Mouse (Mus musculus): ENCODE results near the gene Scn3a. TPM values are rescaled to one million over a fixed set of nuclear protein-coding genes. Genes with fewer than 3 reads are reported as not detected.

The Scn3a gene
- polyA plus RNA-seq, 1 experiment from 2014 or later = 24.8 TPM

DNA sequence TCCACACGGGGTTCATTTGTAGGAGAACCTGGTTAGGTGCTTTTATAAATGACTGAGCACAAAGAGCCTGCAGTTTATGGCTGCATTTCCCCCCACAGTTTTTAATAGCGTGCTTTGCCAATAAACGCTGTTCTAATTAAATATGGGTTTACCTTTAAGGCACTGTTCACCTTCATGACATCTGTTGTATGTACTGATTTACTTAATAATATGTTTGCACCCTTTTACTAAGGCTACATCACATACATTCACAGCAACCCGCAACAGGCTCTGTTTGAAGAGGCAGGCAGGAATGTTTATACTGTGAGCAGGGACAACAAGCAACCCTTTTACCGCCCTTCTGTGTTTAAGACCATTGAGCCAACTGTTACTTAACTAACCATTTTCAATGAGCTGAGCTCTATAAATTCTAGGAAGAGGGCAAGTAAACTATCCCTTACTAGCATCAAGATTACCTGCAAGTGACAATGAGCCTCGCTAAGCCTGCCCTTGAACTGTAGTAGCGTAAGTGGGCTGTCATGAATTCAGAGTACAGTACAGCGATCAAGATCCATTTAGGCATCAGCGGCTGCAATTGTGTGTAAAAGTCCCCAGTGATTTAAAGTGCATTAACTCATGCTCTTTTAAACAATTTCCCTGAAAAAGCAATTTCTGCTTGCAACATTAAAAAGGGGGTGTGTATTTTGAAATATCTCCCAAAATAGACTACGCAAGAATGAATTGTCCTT lies 35.1 kb downstream of the Scn3a start:
- no peaks in the 10 kb centered on the region for H3K4me1 ChIP-seq (ENCODE audit: control insufficient read depth, insufficient read depth, low read length)
- no peak for ATAC-seq (ENCODE audit: low FRiP score)
- no peak overlapping the region for H3K27ac ChIP-seq (ENCODE audit: low read depth, low read length)
- H3K9me3 ChIP-seq (ENCODE audit: control insufficient read depth, low read length) = no peaks in the 10 kb centered on the region
- no peaks in the 10 kb centered on the region for H3K27me3 ChIP-seq (ENCODE audit: control insufficient read depth, insufficient read depth, low read length)
- H3K4me2 ChIP-seq = no peak overlapping the region
- DNase-seq (ENCODE audit: low spot score, missing footprints) = no peak
- H3K36me3 ChIP-seq (ENCODE audit: control insufficient read depth, insufficient read depth, low read length) = no peaks in the 10 kb centered on the region
- no peak overlapping the region for H3K9ac ChIP-seq (ENCODE audit: low read length)
- 90% methylated on average over 10 of the region's 10 CpGs for WGBS
- no peak overlapping the region for H3K4me3 ChIP-seq (ENCODE audit: low read depth, low read length)

DNA sequence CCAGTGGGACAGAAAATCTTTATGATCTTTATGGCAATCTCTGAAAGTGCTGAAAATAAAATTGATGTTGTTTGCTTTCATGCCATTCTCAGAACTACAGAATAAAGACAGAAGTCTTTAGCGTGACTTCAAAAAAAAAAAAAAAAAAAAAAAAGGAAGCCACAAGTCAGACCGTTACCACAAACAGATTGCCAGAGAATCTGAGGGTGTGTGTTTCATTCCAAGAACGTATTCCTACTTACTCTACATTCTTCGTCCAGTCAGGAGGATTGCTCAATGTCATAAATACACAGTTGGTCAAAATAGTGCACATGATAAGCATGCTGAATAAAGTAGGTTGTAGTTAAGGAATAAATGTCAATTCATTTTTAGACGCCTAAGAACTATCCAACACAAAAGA lies 38.3 kb downstream of the Scn3a start:
- Histone ChIP-seq H3K4me2 (no peak overlapping the region), H3K27me3 (ENCODE audit: control insufficient read depth, insufficient read depth, low read length) (no peaks in the 10 kb centered on the region), H3K9ac (ENCODE audit: low read length) (no peak overlapping the region), H3K27ac (ENCODE audit: low read depth, low read length) (no peak overlapping the region), H3K4me1 (ENCODE audit: control insufficient read depth, insufficient read depth, low read length) (no peaks in the 10 kb centered on the region), H3K36me3 (ENCODE audit: control insufficient read depth, insufficient read depth, low read length) (no peaks in the 10 kb centered on the region; the same call in 1 of the 2 replicates), H3K9me3 (ENCODE audit: control insufficient read depth, low read length) (no peaks in the 10 kb centered on the region), H3K4me3 (ENCODE audit: low read depth, low read length) (no peak overlapping the region)
- DNase-seq (ENCODE audit: low spot score, missing footprints) (no peak), ATAC-seq (ENCODE audit: low FRiP score) (no peak)
- WGBS = 73% methylated on average over 5 of the region's 5 CpGs

DNA sequence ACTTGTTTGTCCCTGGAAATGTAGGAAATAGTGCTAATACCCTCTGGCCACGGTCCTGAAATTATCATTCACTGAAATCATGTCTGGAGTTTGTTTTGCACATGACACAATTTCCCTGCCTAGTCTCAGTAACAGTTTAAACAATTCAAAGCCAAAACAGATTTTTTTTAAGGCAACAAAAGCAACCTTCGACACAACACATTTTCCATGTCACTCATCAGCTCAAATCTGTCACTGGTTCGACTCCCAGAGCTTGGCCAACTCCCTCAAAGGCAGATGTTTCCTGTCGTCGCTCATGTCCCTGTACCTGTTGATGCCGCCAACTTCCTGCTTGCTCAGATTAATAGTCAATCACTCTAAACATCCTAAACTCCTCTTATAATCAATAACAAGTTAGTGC lies 50.7 kb downstream of the Scn3a start:
- ATAC-seq (ENCODE audit: low FRiP score) (no peak), DNase-seq (ENCODE audit: low spot score, missing footprints) (no peak)
- WGBS = 86% methylated on average over 6 of the region's 6 CpGs
- H3K9me3 ChIP-seq (ENCODE audit: control insufficient read depth, low read length) = no peaks in the 10 kb centered on the region
- no peaks in the 10 kb centered on the region for H3K4me1 ChIP-seq (ENCODE audit: control insufficient read depth, insufficient read depth, low read length)
- no peak overlapping the region for H3K4me3 ChIP-seq (ENCODE audit: low read depth, low read length)
- H3K36me3 ChIP-seq (ENCODE audit: control insufficient read depth, insufficient read depth, low read length) = no peaks in the 10 kb centered on the region
- H3K27me3 ChIP-seq (ENCODE audit: control insufficient read depth, insufficient read depth, low read length) = no peaks in the 10 kb centered on the region
- no peak overlapping the region for H3K4me2 ChIP-seq
- H3K27ac ChIP-seq (ENCODE audit: low read depth, low read length) = no peak overlapping the region
- H3K9ac ChIP-seq (ENCODE audit: low read length) = no peak overlapping the region

DNA sequence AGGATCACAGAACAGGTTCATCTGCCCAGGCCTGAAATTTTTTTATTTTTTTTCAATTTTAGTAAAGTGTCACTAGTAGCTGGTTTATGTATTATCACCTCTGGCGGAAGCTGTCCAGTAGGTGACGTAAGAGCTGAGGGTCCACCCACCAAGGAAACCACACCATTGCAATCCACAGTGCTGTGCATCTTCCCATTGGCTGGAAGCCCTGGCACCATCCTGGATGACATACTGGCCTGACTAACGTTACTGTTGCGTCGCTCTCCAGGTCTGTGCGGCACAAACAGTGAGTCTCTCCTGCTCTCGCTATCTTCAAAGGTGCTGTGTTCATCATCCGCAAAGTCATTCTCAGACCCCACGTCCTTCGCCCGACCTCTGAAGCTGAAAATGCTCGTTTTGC lies 59.2 kb downstream of the Scn3a start:
- ATAC-seq (ENCODE audit: low FRiP score) = no peak

DNA sequence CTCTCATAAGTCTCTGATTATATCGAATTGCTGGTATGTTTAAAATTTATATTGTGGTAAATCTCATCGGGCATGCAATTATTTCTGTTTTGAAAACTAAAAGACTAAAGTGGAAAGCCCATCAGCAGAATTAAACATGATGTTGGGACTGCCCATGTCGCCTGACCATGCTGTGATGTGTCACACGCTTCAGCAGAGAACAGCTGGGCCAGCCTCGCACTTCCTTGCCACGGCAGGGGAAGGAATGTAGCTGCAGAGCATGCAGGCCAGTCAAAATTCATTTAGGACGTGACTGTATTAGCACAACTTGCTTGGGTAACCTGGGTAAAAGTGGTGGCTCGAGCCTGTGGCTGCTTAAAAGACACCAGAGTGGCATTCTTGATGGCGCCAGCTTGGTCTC lies 77.0 kb downstream of the Scn3a start:
- Histone ChIP-seq H3K4me3 (ENCODE audit: low read depth, low read length) (no peak overlapping the region), H3K9me3 (ENCODE audit: control insufficient read depth, low read length) (no peaks in the 10 kb centered on the region), H3K9ac (ENCODE audit: low read length) (no peak overlapping the region), H3K4me1 (ENCODE audit: control insufficient read depth, insufficient read depth, low read length) (no peaks in the 10 kb centered on the region), H3K4me2 (no peak overlapping the region), H3K36me3 (ENCODE audit: control insufficient read depth, insufficient read depth, low read length) (no peaks in the 10 kb centered on the region), H3K27me3 (ENCODE audit: control insufficient read depth, insufficient read depth, low read length) (no peaks in the 10 kb centered on the region), H3K27ac (ENCODE audit: low read depth, low read length) (no peak overlapping the region)
- WGBS = 78% methylated on average over 9 of the region's 9 CpGs
- ATAC-seq (ENCODE audit: low FRiP score) (no peak), DNase-seq (ENCODE audit: low spot score, missing footprints) (no peak)

More for the DNA sequence above, 59.2 kb downstream of the Scn3a start:
- Histone ChIP-seq H3K9ac (ENCODE audit: low read length) (no peak overlapping the region), H3K9me3 (ENCODE audit: control insufficient read depth, low read length) (no peaks in the 10 kb centered on the region), H3K27ac (ENCODE audit: low read depth, low read length) (no peak overlapping the region), H3K27me3 (ENCODE audit: control insufficient read depth, insufficient read depth, low read length) (no peaks in the 10 kb centered on the region), H3K4me1 (ENCODE audit: control insufficient read depth, insufficient read depth, low read length) (no peaks in the 10 kb centered on the region), H3K36me3 (ENCODE audit: control insufficient read depth, insufficient read depth, low read length) (no peaks in the 10 kb centered on the region), H3K4me3 (ENCODE audit: low read depth, low read length) (no peak overlapping the region), H3K4me2 (no peak overlapping the region)
- 83% methylated on average over 12 of the region's 12 CpGs for WGBS
- no peak for DNase-seq (ENCODE audit: low spot score, missing footprints)

DNA sequence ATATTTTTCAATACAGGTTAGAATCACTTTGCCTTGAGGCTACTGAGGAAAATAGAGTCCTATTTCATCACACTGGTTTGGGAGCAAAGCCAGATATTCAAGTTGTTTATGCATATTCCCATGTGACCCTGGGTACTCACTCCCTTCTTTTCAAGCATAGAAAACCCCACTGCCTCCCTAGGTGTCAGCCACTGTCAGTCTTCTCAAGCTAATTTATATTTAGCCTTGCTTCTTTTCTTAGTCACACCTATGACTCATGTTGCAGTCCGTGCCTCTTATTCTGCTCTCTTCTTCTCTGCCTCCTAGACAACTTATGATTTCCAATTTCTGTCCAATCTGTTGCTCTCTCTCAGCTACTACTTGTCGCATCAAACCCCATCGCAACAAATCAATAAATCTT lies 84.0 kb downstream of the Scn3a start:
- Histone ChIP-seq H3K27ac (ENCODE audit: low read depth, low read length) (no peak overlapping the region), H3K27me3 (ENCODE audit: control insufficient read depth, insufficient read depth, low read length) (no peaks in the 10 kb centered on the region), H3K4me3 (ENCODE audit: low read depth, low read length) (no peak overlapping the region), H3K9me3 (ENCODE audit: control insufficient read depth, low read length) (no peaks in the 10 kb centered on the region), H3K9ac (ENCODE audit: low read length) (no peak overlapping the region), H3K36me3 (ENCODE audit: control insufficient read depth, insufficient read depth, low read length) (no peaks in the 10 kb centered on the region), H3K4me1 (ENCODE audit: control insufficient read depth, insufficient read depth, low read length) (no peaks in the 10 kb centered on the region), H3K4me2 (no peak overlapping the region)
- DNase-seq (ENCODE audit: low spot score, missing footprints) = no peak
- WGBS = 94% methylated on average over 3 of the region's 3 CpGs
- no peak for ATAC-seq (ENCODE audit: low FRiP score)

DNA sequence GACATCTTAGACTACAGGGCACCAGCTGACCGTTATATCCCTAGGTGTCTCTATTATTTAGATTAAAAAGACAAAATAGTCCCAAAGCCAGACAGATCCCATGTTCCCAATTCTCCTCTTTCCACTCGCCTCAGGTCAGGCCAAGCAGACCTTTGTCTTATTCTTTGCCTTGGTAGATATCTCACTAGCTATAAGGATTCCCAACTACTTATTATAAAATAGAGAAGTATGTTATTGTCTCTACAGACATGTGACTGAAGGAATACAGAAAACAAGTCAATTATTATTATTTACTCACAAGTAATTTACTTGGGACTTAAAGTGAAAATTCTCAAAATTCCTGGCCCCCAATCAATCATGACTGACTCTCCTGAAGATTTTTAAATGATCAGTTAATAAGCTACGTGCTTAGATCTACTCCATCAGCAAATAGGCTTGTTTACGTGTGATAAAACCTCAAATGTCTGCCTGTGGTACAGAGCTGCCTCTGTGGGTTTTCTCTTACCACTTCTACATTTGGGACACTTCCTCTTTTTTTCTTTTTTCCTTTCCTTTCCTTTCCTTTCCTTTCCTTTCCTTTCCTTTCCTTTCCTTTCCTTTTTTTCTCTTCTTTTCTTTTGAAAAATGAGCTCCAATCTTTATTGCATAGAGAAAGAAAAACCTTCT lies 86.3 kb downstream of the Scn3a start:
- DNase-seq (ENCODE audit: low spot score, missing footprints) (no peak), ATAC-seq (ENCODE audit: low FRiP score) (no peak)
- no peak overlapping the region for H3K4me2 ChIP-seq
- H3K4me3 ChIP-seq (ENCODE audit: low read depth, low read length) = no peak overlapping the region
- no peak overlapping the region for H3K27ac ChIP-seq (ENCODE audit: low read depth, low read length)
- H3K9me3 ChIP-seq (ENCODE audit: control insufficient read depth, low read length) = no peaks in the 10 kb centered on the region
- no peaks in the 10 kb centered on the region for H3K36me3 ChIP-seq (ENCODE audit: control insufficient read depth, insufficient read depth, low read length)
- H3K27me3 ChIP-seq (ENCODE audit: control insufficient read depth, insufficient read depth, low read length) = no peaks in the 10 kb centered on the region
- H3K9ac ChIP-seq (ENCODE audit: low read length) = no peak overlapping the region
- H3K4me1 ChIP-seq (ENCODE audit: control insufficient read depth, insufficient read depth, low read length) = no peaks in the 10 kb centered on the region
- 86% methylated on average over 4 of the region's 4 CpGs for WGBS

DNA sequence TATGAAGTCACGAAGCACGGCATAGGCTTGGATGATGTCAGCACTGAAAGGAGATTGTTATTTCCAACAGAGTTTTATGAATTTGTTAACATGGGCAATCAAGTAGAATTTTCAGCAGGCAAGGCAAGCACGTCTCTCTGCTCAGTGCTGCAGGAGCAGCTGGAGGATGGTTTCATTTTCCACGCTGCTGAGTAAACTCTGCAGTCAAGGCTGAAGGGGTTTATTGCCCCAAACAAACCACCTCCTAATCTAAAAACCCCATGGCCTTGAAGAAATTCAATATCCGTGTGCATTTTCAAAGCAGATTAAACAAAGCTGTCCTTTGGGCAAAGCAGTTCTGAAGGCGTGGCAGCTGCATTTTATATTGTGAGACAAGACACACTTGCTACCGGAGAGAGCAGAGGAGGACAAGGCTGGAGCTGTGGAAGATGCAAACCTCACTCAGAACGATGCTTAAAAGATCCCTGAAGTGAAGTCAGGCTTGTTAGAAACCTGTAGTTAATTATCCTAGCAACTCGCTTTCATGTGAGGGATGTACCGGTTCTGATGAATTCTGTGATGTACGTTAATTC lies 96.0 kb downstream of the Scn3a start:
- Histone ChIP-seq H3K27me3 (ENCODE audit: control insufficient read depth, insufficient read depth, low read length) (no peaks in the 10 kb centered on the region), H3K4me3 (ENCODE audit: low read depth, low read length) (no peak overlapping the region), H3K9me3 (ENCODE audit: control insufficient read depth, low read length) (no peaks in the 10 kb centered on the region), H3K9ac (ENCODE audit: low read length) (0 out of 2 replicates have a peak overlapping the region, but pooled peaks have one; percentile 27), H3K4me2 (no peak overlapping the region), H3K27ac (ENCODE audit: low read depth, low read length) (peak overlapping the region; percentile 40; the same call in 1 of the 2 replicates), H3K4me1 (ENCODE audit: control insufficient read depth, insufficient read depth, low read length) (peaks cover 4% of the 10 kb centered on the region; the same call in 1 of the 2 replicates), H3K36me3 (ENCODE audit: control insufficient read depth, insufficient read depth, low read length) (no peaks in the 10 kb centered on the region)
- peak; percentile 69; the same call in 1 of the 2 replicates for ATAC-seq (ENCODE audit: low FRiP score)
- WGBS = 56% methylated on average over 11 of the region's 11 CpGs
- peak; percentile 88 for DNase-seq (ENCODE audit: low spot score, missing footprints)

DNA sequence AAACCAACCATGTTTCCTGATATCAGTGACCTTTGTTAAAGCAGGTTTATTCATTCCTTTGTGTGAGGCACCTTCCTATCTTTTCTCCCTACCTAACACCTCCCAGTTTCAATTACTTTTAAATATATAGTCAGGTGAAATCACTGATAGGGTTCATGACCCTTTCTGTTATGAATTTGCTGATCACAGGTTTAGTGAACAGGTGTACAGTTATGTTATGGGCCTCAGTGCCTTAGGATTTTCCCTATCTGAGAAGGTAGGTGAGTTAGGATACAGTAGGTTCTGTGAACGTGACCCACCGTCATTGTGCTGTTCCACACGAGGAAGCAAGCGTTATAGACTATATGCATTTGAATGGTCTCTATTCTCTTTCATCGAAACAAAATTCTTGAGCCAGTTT lies 101.7 kb downstream of the Scn3a start:
- no peak overlapping the region for H3K9ac ChIP-seq (ENCODE audit: low read length)
- H3K4me1 ChIP-seq (ENCODE audit: control insufficient read depth, insufficient read depth, low read length) = no peaks in the 10 kb centered on the region
- no peak overlapping the region for H3K27ac ChIP-seq (ENCODE audit: low read depth, low read length)
- H3K4me2 ChIP-seq = no peak overlapping the region
- no peaks in the 10 kb centered on the region for H3K27me3 ChIP-seq (ENCODE audit: control insufficient read depth, insufficient read depth, low read length)
- H3K36me3 ChIP-seq (ENCODE audit: control insufficient read depth, insufficient read depth, low read length) = peaks cover 4% of the 10 kb centered on the region; the same call in 1 of the 2 replicates
- ATAC-seq (ENCODE audit: low FRiP score) = no peak
- no peaks in the 10 kb centered on the region for H3K9me3 ChIP-seq (ENCODE audit: control insufficient read depth, low read length)
- WGBS = 92% methylated on average over 5 of the region's 5 CpGs
- no peak for DNase-seq (ENCODE audit: low spot score, missing footprints)
- H3K4me3 ChIP-seq (ENCODE audit: low read depth, low read length) = no peak overlapping the region
